Mouse (Mus musculus): ENCODE data around the gene Mgat5b. TPM values are rescaled to one million over a fixed set of nuclear protein-coding genes. Genes with fewer than 3 reads are reported as not detected.

Mgat5b gene
- total RNA-seq, 2 experiments from 2014 or later = 51.0 to 51.2 TPM

GRCm38 (mm10) chr11:116996976-116997375, 78.3 kb downstream of the Mgat5b start:
- no peak overlapping the region for H3K4me3 ChIP-seq
- DNase-seq (ENCODE audit: low spot score in 2 of 2) = no peak
- no peak overlapping the region for H3K27ac ChIP-seq
- no peak for TF ChIP-seq CTCF (conservative IDR thresholded peaks at IDR 0.05)

DNA sequence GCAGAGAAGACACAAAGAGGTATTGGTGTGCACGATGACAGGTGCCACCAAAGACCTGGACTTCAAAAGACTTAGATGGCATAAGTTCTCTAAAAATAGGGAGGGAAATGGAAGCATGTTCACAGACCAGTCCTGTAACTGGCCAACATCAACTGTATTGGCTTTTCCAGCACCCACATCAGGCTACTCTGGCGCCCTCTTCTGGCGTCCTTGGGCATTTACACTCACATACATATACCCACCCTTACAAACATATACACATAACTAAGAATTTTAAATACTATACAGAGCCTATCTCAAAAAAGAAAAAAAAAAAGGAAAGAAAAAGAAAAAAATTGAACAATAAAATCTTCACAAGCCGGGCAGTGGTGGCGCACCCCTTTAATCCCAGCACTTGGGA, 80.3 kb downstream of the Mgat5b start:
- TF ChIP-seq CTCF (conservative IDR thresholded peaks at IDR 0.05) = peak; percentile 55
- no peak overlapping the region for H3K4me3 ChIP-seq
- DNase-seq (ENCODE audit: low spot score in 2 of 2) = no peak
- no peak overlapping the region for H3K27ac ChIP-seq

GRCm38 (mm10) chr11:117000219-117000618, 81.6 kb downstream of the Mgat5b start:
- DNase-seq (ENCODE audit: low spot score in 2 of 2) = no peak
- H3K27ac ChIP-seq = no peak overlapping the region
- H3K4me3 ChIP-seq = no peak overlapping the region
- TF ChIP-seq CTCF (conservative IDR thresholded peaks at IDR 0.05) = no peak

GRCm38 (mm10) chr11:117001789-117002188, 83.1 kb downstream of the Mgat5b start:
- TF ChIP-seq CTCF (conservative IDR thresholded peaks at IDR 0.05) = no peak
- Histone ChIP-seq H3K27ac (no peak overlapping the region), H3K4me3 (no peak overlapping the region)
- no peak for DNase-seq (ENCODE audit: low spot score in 2 of 2)

DNA sequence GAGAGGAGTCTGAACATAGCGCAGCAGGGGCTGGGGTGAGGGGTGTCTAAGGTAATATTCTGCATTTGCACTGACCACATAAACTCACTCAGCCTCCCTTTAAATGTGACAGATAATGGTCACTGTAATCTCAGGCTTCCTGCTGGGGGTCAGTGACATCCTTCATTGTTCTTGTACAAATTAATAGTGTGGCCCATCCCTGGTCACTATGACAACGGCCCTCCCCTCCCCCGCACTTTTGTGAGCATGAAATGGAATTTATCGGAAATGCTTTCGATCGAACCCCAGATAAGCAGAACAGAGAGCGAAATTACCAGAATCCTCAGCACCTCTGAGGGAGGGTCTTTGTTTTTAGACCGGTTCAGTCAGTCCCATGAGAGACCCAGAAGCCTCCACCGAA, 84.8 kb downstream of the Mgat5b start:
- Histone ChIP-seq H3K4me3 (no peak overlapping the region; the same call in 1 of the 2 replicates), H3K27ac (peak overlapping the region; percentile 53; the same call in 1 of the 2 replicates)
- no peak for DNase-seq (ENCODE audit: low spot score in 2 of 2)
- TF ChIP-seq CTCF (conservative IDR thresholded peaks at IDR 0.05) = no peak

GRCm38 (mm10) chr11:117004277-117004676, 85.6 kb downstream of the Mgat5b start:
- no peak for DNase-seq (ENCODE audit: low spot score in 2 of 2)
- Histone ChIP-seq H3K27ac (no peak overlapping the region; the same call in 1 of the 2 replicates), H3K4me3 (no peak overlapping the region)
- TF ChIP-seq CTCF (conservative IDR thresholded peaks at IDR 0.05) = no peak

DNA sequence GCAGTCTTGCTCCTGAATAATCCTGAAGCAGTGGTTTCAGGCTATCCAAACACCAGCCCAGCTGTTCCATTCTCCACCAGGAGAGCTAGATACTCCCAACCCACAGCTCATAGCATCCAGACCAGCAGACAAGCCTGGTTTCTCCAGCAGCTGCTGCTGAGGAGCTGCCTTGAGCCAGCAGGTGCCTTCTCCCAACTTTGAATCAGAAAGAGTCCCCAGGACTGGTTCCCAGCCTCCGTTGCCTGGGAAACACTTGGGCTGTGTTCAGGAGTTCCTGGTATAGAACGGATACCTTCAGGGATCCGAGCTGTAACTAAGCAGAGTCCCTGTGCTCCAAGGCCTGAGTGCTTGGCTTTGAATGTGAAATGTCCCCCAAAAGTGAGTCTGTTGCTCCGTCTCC, 98.8 kb downstream of the Mgat5b start:
- H3K27ac ChIP-seq = peak overlapping the region; percentile 73
- no peak overlapping the region for H3K4me3 ChIP-seq
- peak in 1 of 2 experiments; percentile 34 for DNase-seq (ENCODE audit: low spot score in 2 of 2)
- TF ChIP-seq CTCF (conservative IDR thresholded peaks at IDR 0.05) = no peak

DNA sequence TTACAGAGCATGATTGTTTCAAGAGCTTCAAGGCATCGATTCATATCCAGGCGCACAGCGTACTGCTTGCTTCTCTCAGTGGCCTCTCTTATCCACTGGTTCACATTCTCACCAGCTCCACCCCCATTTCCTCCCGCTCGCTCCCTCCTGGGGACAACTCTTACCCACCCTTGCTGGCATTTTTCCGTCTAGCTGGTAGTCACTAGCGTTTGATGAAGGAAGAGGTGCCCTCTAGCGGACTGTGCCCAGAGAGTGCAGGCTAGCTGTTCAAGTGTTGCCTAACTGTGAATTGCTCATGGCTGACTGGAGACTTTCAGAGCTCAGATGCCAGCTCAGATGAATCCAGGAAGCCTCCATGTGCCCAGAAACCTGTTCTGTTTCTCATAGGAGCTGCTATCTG, 99.7 kb downstream of the Mgat5b start:
- TF ChIP-seq CTCF (conservative IDR thresholded peaks at IDR 0.05) = peak; percentile 89
- peak; percentile 84 to 91 for DNase-seq (ENCODE audit: low spot score in 2 of 2)
- H3K27ac ChIP-seq = peak overlapping the region; percentile 73
- no peak overlapping the region for H3K4me3 ChIP-seq

DNA sequence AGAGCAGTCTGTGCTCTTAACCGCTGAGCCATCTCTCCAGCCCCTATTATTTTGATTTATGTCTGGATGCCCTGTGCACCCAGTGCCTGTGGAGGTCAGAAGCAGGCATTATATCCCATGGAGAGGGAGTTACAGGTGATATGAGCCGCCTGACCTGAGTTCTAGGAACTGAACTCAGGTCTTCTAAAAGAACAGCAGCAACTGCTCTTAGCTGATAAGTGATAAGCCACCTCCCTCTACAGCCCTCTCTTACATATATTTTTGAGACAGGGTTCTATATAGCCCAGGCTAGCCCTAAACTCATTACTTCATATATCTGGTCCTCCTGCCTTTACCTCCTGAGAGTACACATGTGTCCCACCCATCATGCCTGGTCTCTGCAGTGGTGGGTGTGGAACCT, 102.4 kb downstream of the Mgat5b start:
- no peak overlapping the region for H3K4me3 ChIP-seq
- H3K27ac ChIP-seq = no peak overlapping the region
- DNase-seq (ENCODE audit: low spot score in 2 of 2) = no peak
- TF ChIP-seq CTCF (conservative IDR thresholded peaks at IDR 0.05) = no peak

GRCm38 (mm10) chr11:117023537-117023936, 104.9 kb downstream of the Mgat5b start:
- Histone ChIP-seq H3K4me3 (no peak overlapping the region), H3K27ac (no peak overlapping the region)
- no peak for DNase-seq (ENCODE audit: low spot score in 2 of 2)
- TF ChIP-seq CTCF (conservative IDR thresholded peaks at IDR 0.05) = peak; percentile 53

GRCm38 (mm10) chr11:117027681-117028080, 109.0 kb downstream of the Mgat5b start:
- H3K27ac ChIP-seq = peak overlapping the region; percentile 87; the same call in 1 of the 2 replicates
- no peak for TF ChIP-seq CTCF (conservative IDR thresholded peaks at IDR 0.05)
- DNase-seq (ENCODE audit: low spot score in 2 of 2) = no peak
- no peak overlapping the region for H3K4me3 ChIP-seq

- Histone ChIP-seq H3K27ac (peak overlapping the region; percentile 87), H3K4me3 (no peak overlapping the region)
- peak; percentile 50 to 57 for DNase-seq (ENCODE audit: low spot score in 2 of 2)
Measured at GRCm38 (mm10) chr11:117028861-117029568, 110.4 kb downstream of the Mgat5b start.

GRCm38 (mm10) chr11:117029569-117029955, 110.9 kb downstream of the Mgat5b start:
- H3K27ac ChIP-seq = peak overlapping the region; percentile 87
- no peak overlapping the region for H3K4me3 ChIP-seq
- DNase-seq (ENCODE audit: low spot score in 2 of 2) = no peak
- TF ChIP-seq CTCF (conservative IDR thresholded peaks at IDR 0.05) = no peak

More at GRCm38 (mm10) chr11:117028861-117029568, 110.4 kb downstream of the Mgat5b start:
- no peak for TF ChIP-seq CTCF (conservative IDR thresholded peaks at IDR 0.05)

DNA sequence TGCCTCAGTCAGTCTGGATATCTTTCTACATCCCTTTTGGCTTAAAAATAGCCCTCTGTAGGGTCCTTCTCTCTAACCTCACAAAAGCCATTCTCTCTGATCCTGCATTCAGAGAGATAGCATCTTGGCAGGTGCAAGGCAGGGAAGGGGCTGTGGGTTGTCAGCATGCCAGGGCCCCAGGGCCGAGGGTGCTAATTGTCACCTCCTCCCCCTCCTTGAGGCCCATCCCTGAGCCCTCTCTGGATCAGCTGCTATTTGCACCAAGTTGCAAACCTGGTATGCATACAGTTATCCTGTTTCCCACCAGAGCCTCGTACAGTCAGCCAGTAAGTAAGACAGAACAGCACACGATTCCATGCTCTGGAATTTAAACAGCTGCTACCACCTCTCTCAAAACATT, 111.4 kb downstream of the Mgat5b start:
- no peak for TF ChIP-seq CTCF (conservative IDR thresholded peaks at IDR 0.05)
- DNase-seq (ENCODE audit: low spot score in 2 of 2) = no peak
- Histone ChIP-seq H3K27ac (peak overlapping the region; percentile 87), H3K4me3 (no peak overlapping the region)

Measured in layer of hippocampus, adult 2 months (tissue).